Mouse (Mus musculus) heart, adult 11 months (tissue): Measurements from ENCODE around the gene Glt1d1.

ENCODE experiments used
- DNase-seq: peaks from one replicate; pipeline ENCODE4 v3.0.0; 2022

The Glt1d1 gene

DNA sequence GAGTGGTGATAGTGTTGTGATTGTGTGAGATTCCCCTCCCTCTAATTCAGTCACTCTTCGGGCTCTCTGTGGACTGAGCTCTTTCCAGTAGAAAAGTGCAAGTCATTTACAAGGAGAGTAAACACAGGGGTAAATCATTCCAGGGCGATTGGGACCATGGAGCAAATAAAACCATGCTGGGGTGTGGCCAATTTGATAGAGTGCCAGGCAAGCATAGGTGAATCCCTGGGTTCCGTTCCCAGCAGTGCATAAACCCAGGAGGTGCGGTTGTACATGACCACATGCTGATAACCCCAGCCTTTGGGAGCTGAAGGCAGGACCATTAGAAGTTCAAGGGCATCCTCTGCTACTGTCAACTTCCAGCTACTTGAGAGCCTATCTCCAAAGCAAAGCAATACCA lies 1.1 kb downstream of the Glt1d1 start:
- no peak for DNase-seq

DNA sequence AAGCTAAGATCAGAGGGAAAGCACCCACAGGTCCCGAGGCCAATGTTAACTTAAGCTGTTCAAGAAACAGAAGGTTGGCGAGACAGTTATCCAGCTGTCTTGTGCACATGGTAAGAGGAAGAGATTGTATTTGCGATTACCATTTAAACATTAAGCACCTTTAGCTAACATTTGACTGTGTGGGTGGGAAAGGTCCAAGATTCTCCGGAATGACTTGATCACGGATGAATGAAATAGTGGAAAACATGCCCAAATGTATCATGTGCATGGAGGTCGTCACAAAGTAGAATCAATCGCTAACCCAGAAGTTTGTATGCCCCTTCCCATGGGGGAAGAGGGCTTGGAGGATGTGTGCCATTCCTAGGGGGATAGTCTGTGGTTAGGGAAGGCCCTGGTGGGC lies 1.6 kb downstream of the Glt1d1 start:
- DNase-seq: no peak

DNA sequence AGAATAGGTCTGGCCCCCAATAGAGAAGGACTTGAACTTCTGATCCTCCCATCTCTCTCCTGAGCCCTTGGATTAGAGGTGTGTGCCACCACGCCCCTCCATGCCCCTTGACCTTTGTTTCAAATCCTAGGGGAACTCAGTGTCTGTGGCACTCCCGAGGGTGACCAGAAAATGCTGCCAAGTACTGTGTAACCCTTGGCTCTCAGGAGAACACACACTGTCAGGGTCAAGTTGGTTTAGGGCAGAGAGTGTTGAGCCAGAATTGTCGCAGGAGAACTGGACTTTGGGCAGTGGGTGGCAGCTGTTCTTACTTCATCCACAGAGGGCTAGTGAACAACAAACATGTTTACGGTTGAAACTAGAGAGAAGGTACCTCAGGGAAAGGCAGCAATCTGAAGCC lies 5.6 kb downstream of the Glt1d1 start:
- DNase-seq: no peak

DNA sequence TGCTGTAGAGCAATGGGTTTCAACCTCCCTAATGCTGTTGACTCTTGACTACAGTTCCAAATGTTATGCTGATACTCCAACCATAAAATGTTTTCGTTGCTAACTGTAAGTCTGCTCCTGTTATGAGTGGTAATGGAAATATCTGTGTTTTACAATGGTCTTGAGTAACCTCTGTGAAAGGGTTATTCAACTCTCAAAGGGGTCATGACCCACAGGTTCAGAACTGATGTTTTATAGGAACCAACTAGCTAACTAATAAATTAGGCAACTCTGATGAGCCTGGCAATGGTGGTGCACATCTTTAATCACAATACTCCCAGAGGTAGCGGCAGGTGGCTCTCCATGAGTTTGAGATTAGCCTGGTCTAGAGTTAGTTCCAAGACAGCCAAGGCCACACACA lies 6.1 kb downstream of the Glt1d1 start:
- DNase-seq: no peak

DNA sequence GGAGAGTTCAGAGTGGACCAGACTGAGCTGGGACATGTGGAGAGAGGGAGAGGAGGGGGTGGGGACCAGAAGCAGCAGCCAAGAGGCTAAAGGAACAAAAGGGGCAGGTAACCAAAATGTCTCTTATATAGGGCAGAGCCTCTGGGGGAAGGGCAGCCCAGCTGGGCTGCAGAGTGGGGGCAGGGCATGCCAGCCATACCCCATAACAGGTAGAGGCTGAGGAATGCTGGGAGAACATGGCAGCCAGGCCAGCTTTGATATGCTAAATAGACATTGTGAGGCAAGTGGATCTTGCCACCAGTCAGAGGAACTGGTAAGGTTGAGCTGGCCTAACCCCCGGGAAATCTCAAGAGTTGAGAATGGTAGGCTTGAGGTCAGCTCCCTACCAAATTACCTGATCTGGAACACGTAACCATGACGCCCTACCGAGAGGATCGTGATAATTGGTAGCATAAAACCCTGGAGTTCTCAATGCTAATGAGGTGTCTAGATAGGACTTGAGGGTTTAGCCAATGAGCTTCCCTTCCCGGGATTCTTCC lies 7.1 kb downstream of the Glt1d1 start:
- DNase-seq: no peak

DNA sequence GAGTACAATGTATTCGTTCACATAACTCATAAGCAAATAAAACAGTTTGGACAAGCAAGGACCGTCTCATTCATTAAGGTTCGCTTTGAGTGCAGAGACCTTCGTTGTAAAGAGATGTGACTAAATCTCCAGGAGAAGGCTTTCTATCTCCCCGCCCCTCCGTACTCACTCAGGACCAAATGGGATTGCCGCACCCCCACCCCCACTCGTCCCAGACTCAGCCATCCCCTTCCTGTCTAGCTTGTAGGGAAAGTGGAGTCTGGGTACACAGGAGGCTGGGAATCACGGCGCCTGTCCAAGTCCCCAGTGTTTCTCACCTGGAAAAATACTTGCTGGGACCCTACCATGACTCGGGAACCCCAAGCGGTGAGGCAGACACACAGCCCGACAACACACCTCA lies 7.6 kb downstream of the Glt1d1 start:
- no peak for DNase-seq

DNA sequence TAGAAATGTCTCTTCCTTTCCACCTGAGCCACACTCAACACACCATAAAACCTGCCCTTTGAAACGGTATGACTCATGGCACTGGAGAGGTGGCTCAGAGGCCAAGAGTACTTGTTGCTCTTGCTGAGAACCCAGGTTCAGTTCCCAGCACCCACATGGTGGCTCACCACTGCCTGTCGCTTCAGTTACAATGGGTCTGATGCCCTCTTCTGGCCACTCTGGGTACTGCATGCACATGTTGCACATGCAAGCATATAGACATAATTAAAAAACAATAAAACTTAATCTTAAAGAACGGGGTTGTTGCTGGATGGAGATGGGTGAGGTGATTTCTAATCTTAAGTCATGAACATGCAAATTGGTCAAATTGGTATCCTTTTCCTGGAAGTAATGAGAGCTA lies 8.3 kb downstream of the Glt1d1 start:
- no peak for DNase-seq

DNA sequence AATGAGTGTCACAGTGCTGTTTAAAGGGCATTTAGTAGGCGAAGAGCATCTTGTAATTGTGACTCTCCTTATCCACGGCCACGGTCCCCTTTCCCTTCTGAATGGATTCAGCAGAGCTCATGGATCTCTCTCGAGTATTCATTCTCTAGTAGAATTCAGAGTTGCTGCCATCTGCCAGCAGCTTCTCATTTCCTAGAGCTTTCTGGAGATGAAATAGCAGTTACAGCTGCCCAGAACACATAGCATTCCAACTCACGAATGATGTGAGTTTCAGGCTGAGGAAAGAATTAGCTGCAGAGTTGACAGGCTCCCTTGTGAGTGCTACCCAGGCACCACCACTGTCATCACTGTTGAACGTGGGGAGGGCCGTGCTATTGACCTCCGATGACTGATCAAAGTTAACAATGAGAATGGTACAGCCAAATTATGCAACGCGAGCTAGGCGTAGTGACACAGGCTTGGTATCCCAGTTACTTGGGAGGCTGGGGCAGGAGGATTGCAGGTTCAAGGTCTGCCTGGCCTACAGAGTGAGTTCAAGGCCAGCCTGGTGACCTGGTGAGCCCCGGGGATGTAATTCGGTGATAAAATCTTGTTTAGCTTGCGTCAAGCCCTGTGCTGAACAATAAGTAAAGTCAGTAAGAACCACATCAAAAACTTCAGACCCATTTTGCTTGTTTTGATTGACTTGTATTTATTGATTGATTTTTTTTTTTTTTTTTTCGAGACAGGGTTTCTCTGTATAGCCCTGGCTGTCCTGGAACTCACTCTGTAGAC lies 9.3 kb downstream of the Glt1d1 start:
- no peak for DNase-seq

DNA sequence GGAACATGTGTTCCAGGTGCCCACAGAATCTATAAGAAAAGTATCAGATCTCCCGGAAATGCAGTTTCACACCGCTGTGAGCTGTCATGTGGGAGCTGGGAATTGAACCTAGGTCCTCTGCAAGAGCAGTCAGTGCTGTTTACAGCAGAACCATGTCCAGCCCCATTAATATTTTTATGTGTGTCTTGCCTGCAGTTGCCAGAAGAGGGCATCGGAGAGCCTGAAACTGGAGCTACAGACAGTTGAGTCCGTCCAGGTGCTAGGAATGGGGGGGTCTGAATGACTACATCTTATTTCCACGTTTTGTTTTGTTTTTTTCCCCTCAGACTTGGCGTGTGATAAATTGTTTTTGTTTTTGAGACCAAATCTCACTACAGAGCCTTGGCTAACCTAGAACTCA lies 16.0 kb downstream of the Glt1d1 start:
- no peak for DNase-seq

DNA sequence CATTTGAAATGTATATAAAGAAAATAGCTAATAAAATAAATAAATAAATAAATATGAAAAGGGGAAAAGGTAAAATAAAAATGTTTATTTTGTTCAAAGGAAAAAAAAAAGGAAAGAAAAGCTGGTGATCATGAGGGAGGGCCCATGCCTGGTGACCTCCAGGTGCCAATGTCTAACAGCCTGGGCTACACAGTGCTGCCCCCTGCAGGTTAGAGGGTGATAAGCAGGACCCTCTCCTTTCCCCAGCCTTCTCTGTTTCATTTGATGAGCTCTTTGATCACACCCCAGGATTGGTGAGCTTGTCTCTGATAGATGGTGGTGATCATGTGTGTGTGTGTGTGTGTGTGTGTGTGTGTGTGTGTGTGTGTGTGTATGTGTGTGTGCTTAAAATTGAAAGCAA lies 17.0 kb downstream of the Glt1d1 start:
- no peak for DNase-seq

DNA sequence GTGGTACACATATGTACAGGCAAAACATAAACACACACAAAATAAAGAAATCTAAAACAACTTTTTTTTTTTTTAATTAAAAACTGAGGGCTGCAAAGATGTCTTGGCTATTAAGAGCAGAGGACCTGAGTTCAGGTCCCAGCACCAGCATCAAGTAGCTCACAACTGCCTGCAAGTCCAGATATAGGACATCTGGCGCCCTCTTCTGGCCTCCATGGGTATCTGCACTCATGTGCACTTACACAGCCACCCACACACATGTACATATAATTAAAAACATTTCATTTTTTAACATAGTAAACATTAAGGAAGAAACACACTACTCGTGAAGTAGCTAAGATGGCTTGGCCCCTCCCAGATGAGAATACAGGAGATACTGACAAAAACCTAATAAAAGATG lies 26.2 kb downstream of the Glt1d1 start:
- DNase-seq: no peak

DNA sequence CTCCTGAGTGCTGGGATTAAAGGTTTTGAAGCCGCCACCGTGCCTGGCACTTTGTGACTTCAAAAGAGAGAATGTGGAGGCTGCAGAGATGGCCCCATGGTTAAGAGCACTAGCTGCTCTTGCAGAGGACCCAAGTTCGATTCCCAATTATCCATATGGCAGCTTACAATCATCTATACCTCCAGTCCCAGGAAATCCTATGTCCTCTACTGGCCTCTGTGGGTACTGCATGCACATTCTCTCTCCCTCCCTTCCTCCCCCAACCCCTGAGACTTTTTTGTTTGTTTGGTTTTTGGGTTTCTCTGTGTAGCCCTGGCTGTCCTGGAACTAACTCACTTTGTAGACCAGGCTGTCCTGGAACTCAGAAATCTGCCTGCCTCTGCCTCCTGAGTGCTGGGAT lies 27.2 kb downstream of the Glt1d1 start:
- DNase-seq: no peak

DNA sequence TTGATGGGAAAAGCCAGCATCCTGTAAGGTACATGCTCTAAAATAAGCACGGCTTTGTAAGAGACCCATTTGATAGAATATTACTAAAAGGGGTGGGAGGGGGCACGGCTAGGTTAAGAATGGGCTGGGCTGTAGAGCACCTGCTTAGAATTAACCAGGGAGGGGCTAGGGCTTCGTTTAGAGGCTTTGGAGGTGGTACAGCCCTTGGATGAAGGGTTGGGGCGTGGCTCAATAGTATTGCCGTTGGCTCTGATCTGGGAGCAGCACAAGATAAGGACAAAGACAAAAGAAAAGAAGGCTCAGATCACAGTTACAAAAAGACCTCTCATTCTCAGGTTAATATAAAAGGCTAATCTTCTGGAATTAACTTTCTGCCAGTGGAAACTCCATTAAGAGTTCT lies 28.2 kb downstream of the Glt1d1 start:
- no peak for DNase-seq

DNA sequence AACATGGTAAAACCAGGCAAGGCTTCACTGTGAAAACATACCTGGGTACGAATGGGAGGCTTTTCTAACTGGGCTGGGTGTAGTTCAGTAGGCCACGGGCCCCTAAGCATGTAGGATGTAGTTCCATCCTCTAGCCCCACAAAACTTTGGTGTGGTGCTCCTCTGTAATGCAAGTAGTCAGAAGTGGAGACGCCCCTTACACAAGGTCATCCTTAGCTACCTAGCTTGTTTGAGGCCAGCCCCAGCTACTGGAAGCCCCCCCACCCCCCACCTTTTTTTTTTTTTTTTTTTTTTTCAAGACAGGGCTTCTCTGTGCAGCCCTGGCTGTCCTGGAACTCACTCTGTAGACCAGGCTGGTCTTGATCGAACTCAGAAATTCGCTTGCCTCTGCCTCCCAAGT lies 28.9 kb downstream of the Glt1d1 start:
- no peak for DNase-seq

DNA sequence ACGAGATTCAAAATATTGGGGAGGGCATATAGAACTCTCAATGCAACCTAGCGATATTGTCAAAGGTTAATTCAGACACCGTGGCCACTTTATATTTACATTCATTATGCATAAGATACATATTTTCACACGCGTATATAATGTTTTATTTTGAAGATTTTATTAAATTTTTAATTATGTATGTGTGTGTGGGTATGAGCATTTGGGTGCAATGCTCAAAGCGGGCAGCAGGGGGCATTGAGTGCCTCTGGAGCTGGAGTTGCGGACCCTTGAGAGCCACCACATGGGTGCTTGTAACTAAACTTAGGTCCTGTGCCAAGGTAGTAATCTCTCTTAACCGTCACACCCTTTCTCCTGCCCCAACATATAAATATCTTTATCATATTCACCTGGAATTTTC lies 41.9 kb downstream of the Glt1d1 start:
- DNase-seq: no peak

DNA sequence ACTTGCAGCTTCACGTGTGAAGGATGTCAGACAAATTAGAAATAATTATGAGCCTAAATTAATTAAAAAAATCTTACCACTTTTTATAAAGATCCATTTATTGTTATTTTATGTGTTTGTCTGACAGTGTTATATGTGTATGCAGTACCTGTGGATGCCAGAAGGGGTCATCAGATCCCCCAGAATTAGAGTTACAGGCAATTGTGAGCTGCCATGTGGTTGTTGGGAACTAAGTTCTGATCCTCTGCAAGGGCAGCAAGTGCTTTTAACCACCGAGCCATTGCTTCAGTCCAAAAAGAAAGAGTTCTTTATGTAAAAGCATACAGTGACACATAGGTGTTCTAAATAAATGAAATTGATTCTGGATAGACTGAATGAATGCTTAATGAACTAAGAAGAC lies 45.5 kb downstream of the Glt1d1 start:
- no peak for DNase-seq

DNA sequence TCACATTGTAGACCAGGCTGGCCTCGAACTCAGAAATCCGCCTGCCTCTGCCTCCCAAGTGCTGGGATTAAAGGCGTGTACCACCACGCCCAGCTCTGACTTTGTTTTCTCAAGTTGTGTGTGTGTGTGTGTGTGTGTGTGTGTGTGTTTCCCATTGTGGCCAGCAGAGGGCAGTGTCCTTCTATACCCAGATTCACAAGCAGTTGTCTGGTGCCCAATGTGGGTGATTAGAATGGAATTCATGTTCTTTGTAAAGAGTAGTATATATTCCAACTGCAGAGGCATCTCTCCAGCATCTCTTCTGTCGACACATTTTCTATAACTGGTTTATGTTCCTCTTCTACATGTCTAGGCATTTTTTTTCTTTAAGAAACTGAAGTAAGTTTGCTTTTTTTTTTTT lies 46.4 kb downstream of the Glt1d1 start:
- DNase-seq: no peak

DNA sequence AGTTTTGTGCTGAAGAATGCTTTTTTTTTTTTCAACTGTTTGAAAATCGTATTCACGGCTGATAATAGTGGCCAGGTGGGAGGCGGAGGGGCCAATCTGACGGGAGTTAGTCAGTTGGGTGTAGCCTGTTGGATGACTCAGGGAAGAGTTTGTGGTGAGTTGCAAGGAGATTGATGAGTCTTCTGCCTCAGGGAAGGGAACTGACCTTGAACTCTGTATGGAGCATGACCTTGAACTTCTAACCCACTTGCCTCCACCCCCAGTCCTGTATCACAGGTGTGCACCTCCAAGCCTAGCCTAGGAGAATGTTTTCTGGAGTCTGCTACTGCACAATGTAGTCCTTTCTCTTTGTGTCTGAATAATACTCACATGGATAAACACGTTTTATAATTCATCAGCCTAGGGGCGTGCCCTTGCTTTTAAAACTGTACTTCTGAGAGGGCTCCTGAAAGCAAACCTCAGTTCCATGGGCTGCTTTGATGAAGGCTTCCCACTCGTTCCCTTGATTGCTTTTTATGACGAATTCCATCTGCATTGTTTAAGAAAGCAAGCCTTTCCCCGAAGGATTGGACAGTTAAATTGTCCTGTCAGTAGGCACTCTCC lies 56.6 kb downstream of the Glt1d1 start:
- DNase-seq: no peak

DNA sequence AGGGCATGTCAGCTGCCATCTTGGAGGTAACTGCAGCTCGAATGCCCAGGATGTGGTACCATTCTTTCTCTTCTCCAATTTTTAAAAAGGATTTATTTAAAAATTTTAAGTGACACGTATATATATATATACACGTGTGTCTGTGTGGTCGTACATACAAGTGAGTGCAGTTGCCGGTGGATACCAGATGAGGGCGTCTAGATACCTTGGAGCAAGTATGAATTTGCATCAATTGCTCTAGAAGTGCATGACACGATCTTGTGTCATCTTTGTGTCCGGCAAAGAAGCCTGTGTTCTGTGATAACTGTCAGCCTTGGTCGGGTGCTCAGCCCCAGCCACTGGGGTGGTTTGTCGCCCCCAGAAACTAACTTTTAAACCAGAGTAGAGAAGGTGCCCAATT lies 59.0 kb downstream of the Glt1d1 start:
- DNase-seq: no peak

DNA sequence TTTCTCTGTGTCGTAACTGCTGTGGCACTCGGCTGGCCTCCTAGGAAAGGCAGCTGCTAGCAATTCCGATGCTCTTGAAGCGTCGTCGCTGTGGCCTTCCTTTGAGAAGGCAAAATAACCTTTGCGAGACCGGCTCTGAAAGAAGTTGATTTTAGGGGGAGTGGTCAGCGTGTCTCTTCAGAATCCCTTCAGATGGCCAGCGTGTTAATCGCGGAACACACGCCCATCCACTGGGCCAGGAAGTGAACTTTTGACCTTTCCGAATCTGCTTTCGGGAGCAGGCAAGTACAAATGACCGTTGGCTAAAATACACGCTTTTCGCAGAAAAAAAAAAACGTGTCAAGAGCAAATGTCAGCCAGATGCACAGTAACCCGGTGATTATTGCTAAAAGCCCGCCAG lies 59.5 kb downstream of the Glt1d1 start:
- no peak for DNase-seq

DNA sequence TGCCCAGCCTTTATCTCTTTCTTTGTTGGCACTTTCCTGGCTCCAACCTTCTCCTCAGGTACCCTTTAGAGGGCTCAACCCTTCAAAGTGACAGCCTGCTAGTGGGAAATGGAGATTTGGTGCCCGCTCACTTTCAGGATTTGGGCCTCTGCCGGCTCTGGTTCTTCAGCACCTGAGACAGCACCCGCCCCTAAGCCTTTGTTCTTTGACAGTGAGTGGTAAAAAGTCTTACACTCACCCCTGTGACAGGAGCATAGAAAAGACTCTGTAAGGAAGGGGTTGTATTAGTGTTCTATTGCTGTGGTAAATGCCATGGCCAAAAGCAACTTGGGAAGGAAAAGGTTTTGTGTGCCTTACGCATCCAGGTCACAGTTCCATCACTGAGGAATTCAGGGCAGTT lies 63.8 kb downstream of the Glt1d1 start:
- DNase-seq: no peak

DNA sequence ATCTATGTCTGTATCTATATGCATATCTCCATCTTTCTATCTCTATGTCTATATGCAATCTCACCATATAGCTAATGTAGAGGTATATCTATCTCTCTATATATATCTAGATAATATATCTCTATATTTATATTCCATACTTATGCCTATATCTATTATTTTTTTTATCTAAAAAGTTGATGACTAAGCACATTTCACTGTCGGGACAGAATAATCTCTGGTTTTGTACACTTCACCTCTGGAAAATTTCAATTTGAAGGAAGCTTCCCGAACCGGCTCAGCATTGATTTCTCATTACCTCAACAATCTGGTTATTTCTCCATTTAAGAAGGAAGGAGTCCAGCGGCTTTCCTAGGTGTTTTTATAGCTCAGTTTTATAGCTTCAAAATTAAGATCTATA lies 64.5 kb downstream of the Glt1d1 start:
- DNase-seq: no peak

DNA sequence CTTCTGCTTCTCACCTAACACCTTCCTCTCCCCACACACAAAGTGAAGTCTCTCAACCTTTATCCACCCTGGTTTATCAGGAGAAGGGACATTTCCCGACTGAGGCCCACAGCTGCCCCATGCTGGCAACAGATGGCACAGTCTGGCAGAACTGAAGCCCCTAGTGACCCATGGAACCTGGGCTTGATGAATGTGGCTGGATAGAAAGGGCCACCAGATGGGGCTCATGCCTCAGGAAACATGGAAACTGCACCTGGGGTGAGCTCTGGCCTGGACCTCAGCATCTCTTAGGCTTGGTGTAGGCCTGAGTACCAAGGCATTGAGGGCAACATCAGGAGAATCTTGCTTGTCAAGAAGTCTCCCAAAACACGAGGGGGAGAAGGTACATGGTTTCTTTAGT lies 66.5 kb downstream of the Glt1d1 start:
- DNase-seq: no peak

DNA sequence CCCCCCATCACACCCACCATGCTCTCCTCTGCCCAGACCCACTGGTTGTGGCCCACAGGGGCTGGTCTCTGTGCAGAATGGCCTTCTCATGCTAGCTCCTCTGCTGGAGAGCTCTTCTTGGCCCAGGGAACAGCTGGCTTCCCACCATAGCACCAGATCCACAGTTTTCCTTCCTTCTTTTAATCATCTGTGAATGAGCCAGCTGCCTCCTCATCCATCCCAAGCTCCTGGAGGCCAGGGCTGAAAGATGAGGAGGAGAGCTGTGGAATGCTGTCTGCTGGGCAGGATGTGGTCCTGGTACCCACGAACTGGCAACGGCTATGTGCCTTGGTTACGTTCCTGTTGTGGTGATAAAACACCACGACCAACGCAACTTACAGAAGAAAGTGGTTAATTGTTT lies 67.6 kb downstream of the Glt1d1 start:
- DNase-seq: no peak

DNA sequence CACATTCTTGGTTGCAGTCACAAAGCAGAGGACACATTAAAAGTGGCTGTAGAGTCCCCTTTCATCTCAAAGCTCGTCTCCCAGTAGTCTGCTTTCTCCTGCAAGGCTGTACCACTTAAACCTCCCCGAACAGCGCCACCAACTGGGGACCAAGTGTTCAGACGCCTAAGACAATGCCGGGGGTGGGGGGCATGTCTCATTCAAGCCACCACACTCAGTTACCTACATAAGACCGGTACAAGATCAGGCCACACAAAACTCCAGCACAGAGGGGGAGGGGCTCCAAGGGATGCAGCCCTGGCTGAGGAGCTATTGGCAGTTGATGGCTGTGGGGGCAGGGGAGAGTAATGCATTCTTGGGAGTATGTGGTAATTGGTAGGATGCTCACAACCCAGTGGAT lies 68.1 kb downstream of the Glt1d1 start:
- peak; percentile 90 for DNase-seq
